Mouse (Mus musculus) testis, adult 2 months (tissue): ENCODE results near the gene Mgat5.

Source experiments
- CTCF ChIP-seq: fragments of 200-500 bp; IDR thresholded peaks from 2 replicates; pipeline ENCODE4 v1.5.1; 2012; ENCODE audit warnings: low read depth, mild to moderate bottlenecking, inconsistent platforms, low read length, moderate library complexity; ENCODE audit not compliant: control insufficient read depth, insufficient read depth, insufficient replicate concordance
- POLR2A ChIP-seq: fragments of 200-500 bp; IDR thresholded peaks from 2 replicates; pipeline ENCODE4 v1.6.1; 2012; ENCODE audit warnings: low read depth, mild to moderate bottlenecking, inconsistent platforms, low read length, moderate library complexity; ENCODE audit not compliant: control insufficient read depth

GRCm38 (mm10) chr1:127338833-127339487, 134.1 kb downstream of the Mgat5 start:
- TF ChIP-seq CTCF, result no peak
- TF ChIP-seq POLR2A, result no peak
